ENCODE assay signal across 17 mouse cellular contexts in the genomic region with DNA sequence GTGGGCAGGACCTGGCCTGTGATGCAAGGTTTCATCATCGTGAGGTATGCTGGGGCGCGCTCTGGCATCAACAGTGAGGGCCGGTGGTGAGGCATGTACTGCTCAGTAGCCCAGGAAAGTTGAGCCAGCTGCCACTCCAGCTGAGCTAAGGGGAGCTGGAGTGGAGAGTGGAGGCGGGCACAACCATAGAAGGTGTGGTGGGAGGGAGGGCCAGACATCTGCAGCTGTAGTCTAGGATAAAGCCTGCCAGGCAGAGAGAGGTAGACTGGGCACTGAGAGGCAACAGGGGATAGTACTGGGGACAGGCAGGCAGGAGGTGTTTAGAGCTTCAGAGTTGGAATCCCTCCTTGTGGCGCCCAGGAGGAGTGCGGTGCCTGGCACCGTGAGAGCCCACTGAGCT. TPM values are rescaled to one million over a fixed set of nuclear protein-coding genes. Genes with fewer than 3 reads are reported as not detected.
DNase-seq lines count a peak whose midpoint lies in the region; ATAC-seq and TF ChIP-seq lines count a peak whose summit lies in the region.
"Had no signal": no experiment of that assay in that cellular context is flagged by ENCODE, and none has a peak within 500 bp of the region (broad histone marks: within the 10 kb centered on the region; RNA-seq: fewer than 3 reads in every experiment).

No protein-coding gene starts in this region.

- H3K9me3 ChIP-seq in lung, embryonic 15.5 days = no peaks in the 10 kb centered on the region
- H3K9me3 ChIP-seq in erythroblast, embryonic 14.5 days (ENCODE audit: control insufficient read depth, low read length) = no peaks in the 10 kb centered on the region
- H3K9me3 ChIP-seq in stomach, embryonic 15.5 days = no peaks in the 10 kb centered on the region
- H3K9me3 ChIP-seq: heart, embryonic 15.5 days; hindbrain, embryonic 12.5 days; limb, embryonic 15.5 days; midbrain, embryonic 15.5 days had no signal

- no peak overlapping the region for H3K4me3 ChIP-seq in lung, embryonic 15.5 days
- H3K4me3 ChIP-seq in lung, adult 2 months (replicated peaks; ENCODE audit: extremely low read depth, low read depth, low read length) = no peak overlapping the region
- H3K4me3 ChIP-seq in erythroblast, embryonic 14.5 days (replicated peaks) = peak overlapping the region; percentile 46
- no peak overlapping the region for H3K4me3 ChIP-seq in stomach, embryonic 15.5 days (replicated peaks)
- H3K4me3 ChIP-seq in gastrocnemius, adult 2 months = no peak overlapping the region
- H3K4me3 ChIP-seq: heart, embryonic 15.5 days; hindbrain, embryonic 12.5 days; limb, embryonic 15.5 days; midbrain, embryonic 15.5 days had no signal

- peaks cover 7% of the 10 kb centered on the region; the same call in 1 of the 2 replicates for H3K36me3 ChIP-seq in lung, embryonic 15.5 days
- peaks cover 96% of the 10 kb centered on the region for H3K36me3 ChIP-seq in erythroblast, embryonic 14.5 days (ENCODE audit: control insufficient read depth)
- H3K36me3 ChIP-seq in stomach, embryonic 15.5 days = 0 out of 2 replicates have a peak, but pooled peaks cover 10% of the 10 kb centered on the region

- no peak overlapping the region for H3K4me2 ChIP-seq in lung, embryonic 15.5 days
- no peak overlapping the region for H3K4me2 ChIP-seq in stomach, embryonic 15.5 days
- H3K4me2 ChIP-seq: heart, embryonic 15.5 days; hindbrain, embryonic 12.5 days; limb, embryonic 15.5 days; midbrain, embryonic 15.5 days had no signal

- ATAC-seq in lung, embryonic 15.5 days (ENCODE audit: borderline replicate concordance, extremely low read depth, low FRiP score, low TSS enrichment) = 0 out of 2 replicates have a peak, but pooled peaks have one; percentile 27
- ATAC-seq in megakaryocyte, adult 5-6 weeks (ENCODE audit: poor library complexity, severe bottlenecking) = 0 out of 2 replicates have a peak, but pooled peaks have one; percentile 12
- ATAC-seq in stomach, embryonic 15.5 days (ENCODE audit: insufficient read depth, low FRiP score, low read depth) = peak; percentile 75; the same call in 1 of the 2 replicates
- ATAC-seq: midbrain, embryonic 15.5 days had no signal

- H3K4me1 ChIP-seq in lung, embryonic 15.5 days = no peaks in the 10 kb centered on the region
- no peaks in the 10 kb centered on the region for H3K4me1 ChIP-seq in lung, adult 2 months (ENCODE audit: control insufficient read depth, insufficient read depth, low read length)
- H3K4me1 ChIP-seq in erythroblast, embryonic 14.5 days (ENCODE audit: control insufficient read depth) = peaks cover 62% of the 10 kb centered on the region
- H3K4me1 ChIP-seq in stomach, embryonic 15.5 days = no peaks in the 10 kb centered on the region
- H3K4me1 ChIP-seq: heart, embryonic 15.5 days; hindbrain, embryonic 12.5 days; limb, embryonic 15.5 days; midbrain, embryonic 15.5 days had no signal

- WGBS in lung, embryonic 15.5 days = 91% methylated on average over 8 of the region's 8 CpGs
- 91% methylated on average over 8 of the region's 8 CpGs for WGBS in lung, adult 2 months
- WGBS in stomach, embryonic 15.5 days = 92% methylated on average over 8 of the region's 8 CpGs

- TF ChIP-seq CTCF in lung, adult 2 months (IDR thresholded peaks at IDR 0.05; ENCODE audit: insufficient read depth, low read length) = no peak
- TF ChIP-seq CTCF in gastrocnemius, adult 2 months (IDR thresholded peaks at IDR 0.05) = no peak

- intact Hi-C loops in gastrocnemius, adult 2 months (cut with DNase I) = no loop called here

- no peaks in the 10 kb centered on the region for H3K27me3 ChIP-seq in lung, embryonic 15.5 days
- no peaks in the 10 kb centered on the region for H3K27me3 ChIP-seq in erythroblast, embryonic 14.5 days (ENCODE audit: control insufficient read depth)
- H3K27me3 ChIP-seq in stomach, embryonic 15.5 days (replicated peaks) = no peaks in the 10 kb centered on the region
- H3K27me3 ChIP-seq: heart, embryonic 15.5 days; hindbrain, embryonic 12.5 days; limb, embryonic 15.5 days; midbrain, embryonic 15.5 days had no signal

- no peak for DNase-seq in lung, adult 2 months
- no peak for DNase-seq in gastrocnemius, adult 2 months
- no peak for DNase-seq in layer of hippocampus, postnatal 25 days (ENCODE audit: extremely low spot score in 1 of 2, low spot score in 1 of 2)
- DNase-seq: adrenal gland, adult 2 months; cerebellum, adult 9-11 months; lung, postnatal 4 days had no signal

- no peak overlapping the region for H3K27ac ChIP-seq in lung, embryonic 15.5 days
- no peak overlapping the region for H3K27ac ChIP-seq in stomach, embryonic 15.5 days
- H3K27ac ChIP-seq in gastrocnemius, adult 2 months = no peak overlapping the region
- H3K27ac ChIP-seq: heart, embryonic 15.5 days; hindbrain, embryonic 12.5 days; kidney, postnatal 0 days; limb, embryonic 15.5 days; midbrain, embryonic 15.5 days had no signal

- TF ChIP-seq POLR2A in lung, adult 2 months (IDR thresholded peaks at IDR 0.05; ENCODE audit: borderline replicate concordance, extremely low read depth, low read depth, low read length) = no peak

- no peak overlapping the region for H3K9ac ChIP-seq in lung, embryonic 15.5 days
- no peak overlapping the region for H3K9ac ChIP-seq in stomach, embryonic 15.5 days
- H3K9ac ChIP-seq: heart, embryonic 15.5 days; hindbrain, embryonic 12.5 days; limb, embryonic 15.5 days; midbrain, embryonic 15.5 days had no signal

RNA-seq across cellular contexts. Expression of gene Igfals, which starts 5.7 kb away (rescaled TPM):
- 1.00 and 1.4 TPM in 2 replicates for polyA plus RNA-seq in lung, embryonic 15.5 days (2015; fragmentation: Nextera tagmentation; extraction: Ambion mirVana)
- polyA plus RNA-seq in lung, adult 2 months (2012; rRNA removed) = 3.0 and 3.9 TPM in 2 replicates
- polyA plus RNA-seq in erythroblast, embryonic 14.5 days (2012) = not detected in 2 replicates
- total RNA-seq in megakaryocyte, adult 5-6 weeks (2015) = not detected in 2 replicates
- not detected in 2 replicates for total RNA-seq in megakaryocyte, adult 5-6 weeks (2017)
- polyA plus RNA-seq in stomach, embryonic 15.5 days (2015; fragmentation: Nextera tagmentation; extraction: Ambion mirVana) = 3.9 and 4.0 TPM in 2 replicates
- 1 to 10 TPM; 3.4 to 4.0 TPM for total RNA-seq in gastrocnemius, adult 2 months (2021)
- not detected for total RNA-seq in layer of hippocampus, postnatal 25 days (2021)
- total RNA-seq: granulocyte monocyte progenitor cell, adult 5-6 weeks; layer of hippocampus, adult 8-10 months had no signal

RNA-seq across cellular contexts. Expression of gene Fahd1, which starts 9.9 kb away (rescaled TPM):
- polyA plus RNA-seq in lung, embryonic 15.5 days (2015; fragmentation: Nextera tagmentation; extraction: Ambion mirVana) = 18.8 and 19.9 TPM in 2 replicates
- polyA plus RNA-seq in lung, adult 2 months (2012; rRNA removed) = 6.4 and 7.8 TPM in 2 replicates
- 2.3 and 2.9 TPM in 2 replicates for polyA plus RNA-seq in erythroblast, embryonic 14.5 days (2012)
- total RNA-seq in megakaryocyte, adult 5-6 weeks (2015) = 3.7 and 4.0 TPM in 2 replicates
- total RNA-seq in megakaryocyte, adult 5-6 weeks (2017) = 8.4 and 13.0 TPM in 2 replicates
- polyA plus RNA-seq in stomach, embryonic 15.5 days (2015; fragmentation: Nextera tagmentation; extraction: Ambion mirVana) = 34.5 and 35.4 TPM in 2 replicates
- total RNA-seq in gastrocnemius, adult 2 months (2021) = 10 to 100 TPM; 34.6 to 50.6 TPM
- 10 to 100 TPM; 19.8 to 20.6 TPM for total RNA-seq in layer of hippocampus, postnatal 25 days (2021)

RNA-seq across cellular contexts. Expression of gene Hagh, which starts 20.1 kb away (rescaled TPM):
- polyA plus RNA-seq in lung, embryonic 15.5 days (2015; fragmentation: Nextera tagmentation; extraction: Ambion mirVana) = 31.7 and 32.1 TPM in 2 replicates
- 56.1 and 83.4 TPM in 2 replicates for polyA plus RNA-seq in lung, adult 2 months (2012; rRNA removed)
- 26.8 and 33.4 TPM in 2 replicates for polyA plus RNA-seq in erythroblast, embryonic 14.5 days (2012)
- 29.5 and 46.1 TPM in 2 replicates for total RNA-seq in megakaryocyte, adult 5-6 weeks (2015)
- total RNA-seq in megakaryocyte, adult 5-6 weeks (2017) = 22.8 and 25.0 TPM in 2 replicates
- polyA plus RNA-seq in stomach, embryonic 15.5 days (2015; fragmentation: Nextera tagmentation; extraction: Ambion mirVana) = 49.1 and 49.3 TPM in 2 replicates
- 10 to 100 TPM; 75.8 to 90.9 TPM for total RNA-seq in gastrocnemius, adult 2 months (2021)
- total RNA-seq in layer of hippocampus, postnatal 25 days (2021) = 100 to 1,000 TPM; 127 to 136 TPM

RNA-seq across cellular contexts. Expression of gene Nubp2, which starts 26.1 kb away (rescaled TPM):
- 54.4 and 56.6 TPM in 2 replicates for polyA plus RNA-seq in lung, embryonic 15.5 days (2015; fragmentation: Nextera tagmentation; extraction: Ambion mirVana)
- 23.6 and 36.7 TPM in 2 replicates for polyA plus RNA-seq in lung, adult 2 months (2012; rRNA removed)
- polyA plus RNA-seq in erythroblast, embryonic 14.5 days (2012) = 7.5 and 12.0 TPM in 2 replicates
- total RNA-seq in megakaryocyte, adult 5-6 weeks (2015) = 74.4 and 76.3 TPM in 2 replicates
- 39.8 and 43.2 TPM in 2 replicates for total RNA-seq in megakaryocyte, adult 5-6 weeks (2017)
- 49.0 and 49.6 TPM in 2 replicates for polyA plus RNA-seq in stomach, embryonic 15.5 days (2015; fragmentation: Nextera tagmentation; extraction: Ambion mirVana)
- 10 to 100 TPM; 10.5 to 11.3 TPM for total RNA-seq in gastrocnemius, adult 2 months (2021)
- total RNA-seq in layer of hippocampus, postnatal 25 days (2021) = 10 to 100 TPM; 33.5 to 38.1 TPM

RNA-seq across cellular contexts. Expression of gene Spsb3, which starts 26.4 kb away (rescaled TPM):
- polyA plus RNA-seq in lung, embryonic 15.5 days (2015; fragmentation: Nextera tagmentation; extraction: Ambion mirVana) = 41.7 and 44.2 TPM in 2 replicates
- 76.4 and 85.4 TPM in 2 replicates for polyA plus RNA-seq in lung, adult 2 months (2012; rRNA removed)
- polyA plus RNA-seq in erythroblast, embryonic 14.5 days (2012) = 9.2 and 10.3 TPM in 2 replicates
- 17.1 and 19.8 TPM in 2 replicates for total RNA-seq in megakaryocyte, adult 5-6 weeks (2015)
- 11.1 and 11.9 TPM in 2 replicates for total RNA-seq in megakaryocyte, adult 5-6 weeks (2017)
- polyA plus RNA-seq in stomach, embryonic 15.5 days (2015; fragmentation: Nextera tagmentation; extraction: Ambion mirVana) = 32.1 and 32.5 TPM in 2 replicates
- total RNA-seq in gastrocnemius, adult 2 months (2021) = 10 to 100 TPM; 30.4 to 37.7 TPM
- total RNA-seq in layer of hippocampus, postnatal 25 days (2021) = 10 to 100 TPM; 41.5 to 48.9 TPM

Comparison
In these comparisons a context has a peak if more than half of its experiments do, and no peak if none do; other contexts are left out.
1. ATAC-seq: peak in every context shown above with its lines; median percentile 75 in stomach, embryonic 15.5 days; 27 in lung, embryonic 15.5 days; 12 in megakaryocyte, adult 5-6 weeks.